Mouse (Mus musculus): ENCODE measurements around the gene Rtkn2. TPM values are rescaled to one million over a fixed set of nuclear protein-coding genes. Genes with fewer than 3 reads are reported as not detected.

Gene Rtkn2
- polyA plus RNA-seq, 1 experiment from 2014 or later: 13.8 TPM

- Histone ChIP-seq H3K4me2 (ENCODE audit: low read depth, severe bottlenecking) (peak overlapping the region; percentile 8; the same call in 1 of the 2 replicates), H3K4me3 (ENCODE audit: low read depth, low read length) (no peak overlapping the region), H3K9ac (ENCODE audit: low read length) (no peak overlapping the region), H3K9me3 (ENCODE audit: control insufficient read depth, low read length) (no peaks in the 10 kb centered on the region), H3K4me1 (ENCODE audit: control insufficient read depth, insufficient read depth, low read length) (peaks cover 4% of the 10 kb centered on the region), H3K27me3 (ENCODE audit: control insufficient read depth, insufficient read depth, low read length) (no peaks in the 10 kb centered on the region), H3K27ac (replicated peaks; ENCODE audit: low read depth, low read length) (peak overlapping the region; percentile 55; the same call in 1 of the 2 replicates), H3K36me3 (ENCODE audit: control insufficient read depth, insufficient read depth, low read length) (no peaks in the 10 kb centered on the region)
- DNase-seq (ENCODE audit: low spot score): peak; percentile 67
- 19% methylated on average over 11 of the region's 11 CpGs for WGBS
- no peak for ATAC-seq (ENCODE audit: insufficient number of reproducible peaks, low FRiP score, low TSS enrichment, low read depth)
Observed at GRCm38 (mm10) chr10:67971166-67971796, 8.1 kb upstream of the Rtkn2 start.

- WGBS: 61% methylated on average over 4 of the region's 4 CpGs
- no peaks in the 10 kb centered on the region for H3K9me3 ChIP-seq (ENCODE audit: control insufficient read depth, low read length)
Observed at GRCm38 (mm10) chr10:67977271-67977670, 2.1 kb upstream of the Rtkn2 start.

DNA sequence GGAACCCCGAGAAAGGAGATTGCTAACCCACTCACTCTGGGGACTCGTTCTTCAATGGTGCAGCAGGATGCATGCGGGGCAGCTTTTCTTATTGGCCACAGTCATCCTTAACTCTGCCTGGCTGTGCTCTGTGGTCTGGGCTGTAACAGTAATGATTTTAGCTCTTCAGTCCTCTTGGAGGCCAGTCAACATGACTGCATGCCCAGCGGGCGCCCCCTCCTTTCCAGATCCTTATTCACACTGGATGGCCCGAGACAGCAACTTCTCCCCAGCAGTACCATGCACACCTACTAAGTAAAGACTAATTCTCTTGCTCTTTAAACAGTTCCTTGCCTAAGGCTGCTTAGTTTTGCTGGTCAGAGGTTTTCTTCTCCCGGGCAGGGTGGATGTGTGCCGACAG lies 4.4 kb downstream of the Rtkn2 start:
- H3K27ac ChIP-seq (replicated peaks; ENCODE audit: low read depth, low read length): no peak overlapping the region
- H3K4me1 ChIP-seq (ENCODE audit: control insufficient read depth, insufficient read depth, low read length): no peaks in the 10 kb centered on the region; the same call in 1 of the 2 replicates
- no peaks in the 10 kb centered on the region for H3K36me3 ChIP-seq (ENCODE audit: control insufficient read depth, insufficient read depth, low read length)
- ATAC-seq (ENCODE audit: insufficient number of reproducible peaks, low FRiP score, low TSS enrichment, low read depth) (no peak), DNase-seq (ENCODE audit: low spot score) (no peak)
- H3K4me2 ChIP-seq (ENCODE audit: low read depth, severe bottlenecking): no peak overlapping the region
- no peak overlapping the region for H3K4me3 ChIP-seq (ENCODE audit: low read depth, low read length)
- 94% methylated on average over 8 of the region's 8 CpGs for WGBS
- no peaks in the 10 kb centered on the region for H3K27me3 ChIP-seq (ENCODE audit: control insufficient read depth, insufficient read depth, low read length)
- no peaks in the 10 kb centered on the region for H3K9me3 ChIP-seq (ENCODE audit: control insufficient read depth, low read length)
- no peak overlapping the region for H3K9ac ChIP-seq (ENCODE audit: low read length)

More at GRCm38 (mm10) chr10:67977271-67977670, 2.1 kb upstream of the Rtkn2 start:
- no peak for DNase-seq (ENCODE audit: low spot score)
- no peak overlapping the region for H3K9ac ChIP-seq (ENCODE audit: low read length)
- H3K4me2 ChIP-seq (ENCODE audit: low read depth, severe bottlenecking): no peak overlapping the region
- H3K27me3 ChIP-seq (ENCODE audit: control insufficient read depth, insufficient read depth, low read length): no peaks in the 10 kb centered on the region
- H3K27ac ChIP-seq (replicated peaks; ENCODE audit: low read depth, low read length): no peak overlapping the region
- no peak for ATAC-seq (ENCODE audit: insufficient number of reproducible peaks, low FRiP score, low TSS enrichment, low read depth)
- no peaks in the 10 kb centered on the region; the same call in 1 of the 2 replicates for H3K4me1 ChIP-seq (ENCODE audit: control insufficient read depth, insufficient read depth, low read length)
- no peaks in the 10 kb centered on the region for H3K36me3 ChIP-seq (ENCODE audit: control insufficient read depth, insufficient read depth, low read length)
- no peak overlapping the region for H3K4me3 ChIP-seq (ENCODE audit: low read depth, low read length)

GRCm38 (mm10) chr10:67984271-67984943 lies 5.0 kb downstream of the Rtkn2 start:
- H3K27ac ChIP-seq (replicated peaks; ENCODE audit: low read depth, low read length): no peak overlapping the region
- no peaks in the 10 kb centered on the region for H3K27me3 ChIP-seq (ENCODE audit: control insufficient read depth, insufficient read depth, low read length)
- no peak overlapping the region for H3K4me2 ChIP-seq (ENCODE audit: low read depth, severe bottlenecking)
- no peaks in the 10 kb centered on the region for H3K9me3 ChIP-seq (ENCODE audit: control insufficient read depth, low read length)
- DNase-seq (ENCODE audit: low spot score) (peak; percentile 65), ATAC-seq (ENCODE audit: insufficient number of reproducible peaks, low FRiP score, low TSS enrichment, low read depth) (no peak)
- H3K9ac ChIP-seq (ENCODE audit: low read length): no peak overlapping the region
- H3K4me3 ChIP-seq (ENCODE audit: low read depth, low read length): no peak overlapping the region
- WGBS: 51% methylated on average over 13 of the region's 13 CpGs
- H3K36me3 ChIP-seq (ENCODE audit: control insufficient read depth, insufficient read depth, low read length): no peaks in the 10 kb centered on the region
- H3K4me1 ChIP-seq (ENCODE audit: control insufficient read depth, insufficient read depth, low read length): no peaks in the 10 kb centered on the region; the same call in 1 of the 2 replicates

GRCm38 (mm10) chr10:67985100-67985499 lies 5.7 kb downstream of the Rtkn2 start:
- no peaks in the 10 kb centered on the region for H3K27me3 ChIP-seq (ENCODE audit: control insufficient read depth, insufficient read depth, low read length)
- H3K4me1 ChIP-seq (ENCODE audit: control insufficient read depth, insufficient read depth, low read length): no peaks in the 10 kb centered on the region; the same call in 1 of the 2 replicates
- H3K4me3 ChIP-seq (ENCODE audit: low read depth, low read length): no peak overlapping the region
- no peak for ATAC-seq (ENCODE audit: insufficient number of reproducible peaks, low FRiP score, low TSS enrichment, low read depth)
- H3K36me3 ChIP-seq (ENCODE audit: control insufficient read depth, insufficient read depth, low read length): no peaks in the 10 kb centered on the region
- H3K9ac ChIP-seq (ENCODE audit: low read length): no peak overlapping the region
- H3K4me2 ChIP-seq (ENCODE audit: low read depth, severe bottlenecking): no peak overlapping the region
- no peaks in the 10 kb centered on the region for H3K9me3 ChIP-seq (ENCODE audit: control insufficient read depth, low read length)
- H3K27ac ChIP-seq (replicated peaks; ENCODE audit: low read depth, low read length): no peak overlapping the region
- DNase-seq (ENCODE audit: low spot score): no peak
- 90% methylated on average over 17 of the region's 17 CpGs for WGBS

DNA sequence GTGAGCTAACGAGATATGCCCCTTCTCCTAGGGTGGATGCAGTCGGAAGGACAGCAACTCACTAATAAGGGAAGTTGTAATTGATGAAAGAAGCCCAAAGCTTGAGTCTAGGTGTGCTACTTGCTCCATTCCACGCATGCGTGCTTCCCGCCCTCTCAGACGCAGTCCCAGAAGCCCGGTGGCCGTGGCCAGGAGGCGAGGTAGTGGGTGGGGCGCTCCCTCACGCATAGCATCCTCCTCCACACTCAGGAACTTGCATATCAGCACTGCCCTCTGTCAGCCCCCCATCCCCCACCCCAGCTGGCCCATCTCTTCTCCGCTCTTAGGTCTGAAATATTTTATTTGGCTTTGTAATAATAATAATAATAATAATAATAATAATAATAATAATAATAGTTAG lies 16.0 kb downstream of the Rtkn2 start:
- H3K4me1 ChIP-seq (ENCODE audit: control insufficient read depth, insufficient read depth, low read length): no peaks in the 10 kb centered on the region
- no peak overlapping the region for H3K4me3 ChIP-seq (ENCODE audit: low read depth, low read length)
- H3K27me3 ChIP-seq (ENCODE audit: control insufficient read depth, insufficient read depth, low read length): no peaks in the 10 kb centered on the region
- H3K9me3 ChIP-seq (ENCODE audit: control insufficient read depth, low read length): no peaks in the 10 kb centered on the region
- H3K9ac ChIP-seq (ENCODE audit: low read length): no peak overlapping the region
- no peaks in the 10 kb centered on the region for H3K36me3 ChIP-seq (ENCODE audit: control insufficient read depth, insufficient read depth, low read length)
- ATAC-seq (ENCODE audit: insufficient number of reproducible peaks, low FRiP score, low TSS enrichment, low read depth) (no peak), DNase-seq (ENCODE audit: low spot score) (no peak)
- 83% methylated on average over 12 of the region's 12 CpGs for WGBS
- no peak overlapping the region for H3K4me2 ChIP-seq (ENCODE audit: low read depth, severe bottlenecking)
- H3K27ac ChIP-seq (replicated peaks; ENCODE audit: low read depth, low read length): no peak overlapping the region

DNA sequence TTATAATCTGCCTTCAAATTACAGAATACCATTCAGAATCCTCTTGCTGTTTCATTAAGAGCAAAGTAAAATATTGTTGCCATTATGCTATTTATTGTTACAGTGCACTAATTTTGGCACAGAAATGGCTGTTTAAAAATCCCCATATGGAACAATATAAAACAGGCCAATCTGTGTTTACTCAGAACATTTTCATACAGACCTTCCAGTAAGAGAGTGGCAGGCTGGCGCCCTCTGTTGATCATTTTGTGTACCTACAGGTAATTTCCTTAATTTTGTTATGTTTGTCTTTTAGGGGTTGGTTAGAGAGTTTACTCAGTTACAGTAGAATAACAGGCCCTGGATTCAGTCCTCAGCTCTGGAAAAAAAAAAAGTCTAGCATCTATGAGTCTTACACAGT lies 16.8 kb downstream of the Rtkn2 start:
- DNase-seq (ENCODE audit: low spot score) (no peak), ATAC-seq (ENCODE audit: insufficient number of reproducible peaks, low FRiP score, low TSS enrichment, low read depth) (no peak)
- no peak overlapping the region for H3K9ac ChIP-seq (ENCODE audit: low read length)
- no peaks in the 10 kb centered on the region for H3K9me3 ChIP-seq (ENCODE audit: control insufficient read depth, low read length)
- H3K4me3 ChIP-seq (ENCODE audit: low read depth, low read length): no peak overlapping the region
- H3K27me3 ChIP-seq (ENCODE audit: control insufficient read depth, insufficient read depth, low read length): no peaks in the 10 kb centered on the region
- H3K27ac ChIP-seq (replicated peaks; ENCODE audit: low read depth, low read length): no peak overlapping the region
- H3K36me3 ChIP-seq (ENCODE audit: control insufficient read depth, insufficient read depth, low read length): no peaks in the 10 kb centered on the region
- WGBS: 3% methylated on average over 1 of the region's 1 CpGs
- H3K4me1 ChIP-seq (ENCODE audit: control insufficient read depth, insufficient read depth, low read length): no peaks in the 10 kb centered on the region
- H3K4me2 ChIP-seq (ENCODE audit: low read depth, severe bottlenecking): no peak overlapping the region

GRCm38 (mm10) chr10:67998116-67998635 lies 18.8 kb downstream of the Rtkn2 start:
- Histone ChIP-seq H3K4me3 (ENCODE audit: low read depth, low read length) (no peak overlapping the region), H3K36me3 (ENCODE audit: control insufficient read depth, insufficient read depth, low read length) (no peaks in the 10 kb centered on the region), H3K9ac (ENCODE audit: low read length) (no peak overlapping the region), H3K9me3 (ENCODE audit: control insufficient read depth, low read length) (no peaks in the 10 kb centered on the region), H3K27ac (replicated peaks; ENCODE audit: low read depth, low read length) (no peak overlapping the region), H3K27me3 (ENCODE audit: control insufficient read depth, insufficient read depth, low read length) (no peaks in the 10 kb centered on the region), H3K4me1 (ENCODE audit: control insufficient read depth, insufficient read depth, low read length) (no peaks in the 10 kb centered on the region), H3K4me2 (ENCODE audit: low read depth, severe bottlenecking) (no peak overlapping the region)
- DNase-seq (ENCODE audit: low spot score): peak; percentile 85
- ATAC-seq (ENCODE audit: insufficient number of reproducible peaks, low FRiP score, low TSS enrichment, low read depth): 0 out of 2 replicates have a peak, but pooled peaks have one; percentile 39
- 36% methylated on average over 13 of the region's 13 CpGs for WGBS

Data from limb, embryonic 11.5 days (tissue).